27 mouse cellular contexts compared by ENCODE assay signal in genomic region chr19:37317359-37317758, GRCm38 (mm10). TPM values are rescaled to one million over a fixed set of nuclear protein-coding genes. Genes with fewer than 3 reads are reported as not detected.
DNase-seq lines count a peak whose midpoint lies in the region; ATAC-seq and TF ChIP-seq lines count a peak whose summit lies in the region.
"Had no signal": no experiment of that assay in that cellular context is flagged by ENCODE, and none has a peak within 500 bp of the region (broad histone marks: within the 10 kb centered on the region; RNA-seq: fewer than 3 reads in every experiment).

No protein-coding gene starts in this region.

- H3K4me3 ChIP-seq in heart, embryonic 15.5 days = no peak overlapping the region
- H3K4me3 ChIP-seq in lung, postnatal 0 days (ENCODE audit: low read depth, low read length) = no peak overlapping the region
- H3K4me3 ChIP-seq: embryonic facial prominence, embryonic 13.5 days; forebrain, embryonic 10.5 days; forebrain, embryonic 15.5 days; hindbrain, embryonic 13.5 days; liver, embryonic 15.5 days; midbrain, embryonic 12.5 days; myocyte; neural tube, embryonic 12.5 days had no signal

- intact Hi-C loops in heart, postnatal 25 days (cut with DNase I) = no loop called here

- peaks cover 29% of the 10 kb centered on the region for H3K4me1 ChIP-seq in heart, embryonic 15.5 days (replicated peaks)
- H3K4me1 ChIP-seq in lung, postnatal 0 days (ENCODE audit: insufficient read depth, low read depth, low read length) = no peaks in the 10 kb centered on the region
- H3K4me1 ChIP-seq: embryonic facial prominence, embryonic 13.5 days; forebrain, embryonic 10.5 days; forebrain, embryonic 15.5 days; hindbrain, embryonic 13.5 days; liver, embryonic 15.5 days; midbrain, embryonic 12.5 days; neural tube, embryonic 12.5 days had no signal

- TF ChIP-seq EP300 in lung, postnatal 0 days (IDR thresholded peaks at IDR 0.05) = no peak

- H3K9me3 ChIP-seq in heart, embryonic 15.5 days (replicated peaks) = no peaks in the 10 kb centered on the region
- no peaks in the 10 kb centered on the region for H3K9me3 ChIP-seq in lung, postnatal 0 days (ENCODE audit: low read length)
- H3K9me3 ChIP-seq: embryonic facial prominence, embryonic 13.5 days; forebrain, embryonic 10.5 days; forebrain, embryonic 15.5 days; G1E; hindbrain, embryonic 13.5 days; liver, embryonic 15.5 days; midbrain, embryonic 12.5 days; neural tube, embryonic 12.5 days had no signal

- WGBS in heart, embryonic 15.5 days = 79% methylated on average over 4 of the region's 4 CpGs
- 84% methylated on average over 4 of the region's 4 CpGs for WGBS in lung, postnatal 0 days

- no peak for TF ChIP-seq CTCF in lung, postnatal 0 days (IDR thresholded peaks at IDR 0.05)

- ATAC-seq in heart, embryonic 15.5 days (replicated peaks; ENCODE audit: insufficient number of reproducible peaks, insufficient read depth, low FRiP score, low read depth) = no peak
- peak; percentile 59 for ATAC-seq in megakaryocyte progenitor cell, adult 5-6 weeks (replicated peaks; ENCODE audit: poor library complexity)
- ATAC-seq in lung, postnatal 0 days = no peak
- ATAC-seq: forebrain, embryonic 15.5 days; intestine, embryonic 16.5 days had no signal

- H3K27me3 ChIP-seq in heart, embryonic 15.5 days = no peaks in the 10 kb centered on the region
- H3K27me3 ChIP-seq in lung, postnatal 0 days (replicated peaks; ENCODE audit: insufficient read depth, low read length) = no peaks in the 10 kb centered on the region
- H3K27me3 ChIP-seq: CH12.LX; embryonic facial prominence, embryonic 13.5 days; forebrain, embryonic 15.5 days; hindbrain, embryonic 13.5 days; liver, embryonic 15.5 days; midbrain, embryonic 12.5 days; neural tube, embryonic 12.5 days had no signal

- H3K9ac ChIP-seq in heart, embryonic 15.5 days = no peak overlapping the region
- H3K9ac ChIP-seq in lung, postnatal 0 days (replicated peaks; ENCODE audit: low read depth) = no peak overlapping the region
- H3K9ac ChIP-seq: embryonic facial prominence, embryonic 13.5 days; forebrain, embryonic 15.5 days; hindbrain, embryonic 13.5 days; liver, embryonic 15.5 days; lung, embryonic 14.5 days; midbrain, embryonic 12.5 days; neural tube, embryonic 12.5 days had no signal

- H3K27ac ChIP-seq in heart, embryonic 15.5 days = peak overlapping the region; percentile 25; the same call in 1 of the 2 replicates
- H3K27ac ChIP-seq in lung, postnatal 0 days (ENCODE audit: low read length) = no peak overlapping the region
- H3K27ac ChIP-seq: embryonic facial prominence, embryonic 13.5 days; forebrain, embryonic 10.5 days; forebrain, embryonic 15.5 days; hindbrain, embryonic 13.5 days; liver, embryonic 15.5 days; midbrain, embryonic 12.5 days; neural tube, embryonic 12.5 days had no signal

- H3K4me2 ChIP-seq in heart, embryonic 15.5 days = no peak overlapping the region
- no peak overlapping the region for H3K4me2 ChIP-seq in lung, postnatal 0 days (replicated peaks; ENCODE audit: low read depth, low read length)
- H3K4me2 ChIP-seq: embryonic facial prominence, embryonic 13.5 days; forebrain, embryonic 15.5 days; hindbrain, embryonic 13.5 days; liver, embryonic 15.5 days; lung, embryonic 14.5 days; midbrain, embryonic 12.5 days; neural tube, embryonic 12.5 days had no signal

- peak; percentile 93 for DNase-seq in heart, adult 11 months
- DNase-seq in heart, postnatal 25 days (ENCODE audit: low spot score) = no peak
- peak; percentile 8 for DNase-seq in ES-CJ7 (ENCODE audit: low read depth, low spot score)
- DNase-seq in yolk sac, embryonic 10.5 days (ENCODE audit: low spot score) = no peak
- DNase-seq in lung, postnatal 0 days (ENCODE audit: low spot score) = no peak
- DNase-seq: adrenal gland, postnatal 14 days; cerebellum, adult 11 months; cerebellum, adult 9-10 months; gastrocnemius, postnatal 25 days; kidney, adult 9 months; kidney, postnatal 10 days; layer of hippocampus, postnatal 36 days; liver; lung, embryonic 14.5 days had no signal

- peaks cover 6% of the 10 kb centered on the region; the same call in 1 of the 2 replicates for H3K36me3 ChIP-seq in heart, embryonic 15.5 days
- H3K36me3 ChIP-seq in lung, postnatal 0 days (ENCODE audit: insufficient read depth, low read length) = no peaks in the 10 kb centered on the region; the same call in 1 of the 2 replicates

RNA-seq across cellular contexts. Expression of gene Ide, which starts 20.3 kb away (rescaled TPM):
- 10 to 100 TPM; 66.3 to 69.6 TPM for total RNA-seq in heart, postnatal 25 days (2021)
- polyA plus RNA-seq in heart, embryonic 15.5 days (2015; fragmentation: Nextera tagmentation; extraction: Ambion mirVana) = 66.5 and 66.6 TPM in 2 replicates
- total RNA-seq in megakaryocyte progenitor cell, adult 5-6 weeks (2015) = 122 and 144 TPM in 2 replicates
- total RNA-seq in megakaryocyte progenitor cell, adult 5-6 weeks (2017) = 79.5 and 103 TPM in 2 replicates
- 15.6 and 19.7 TPM in 2 replicates for polyA plus RNA-seq in lung, postnatal 0 days (2015; fragmentation: Nextera tagmentation; extraction: Ambion mirVana)

RNA-seq across cellular contexts. Expression of gene Kif11, which starts 58.8 kb away (rescaled TPM):
- under 1 TPM; 0.88 to 0.95 TPM for total RNA-seq in heart, postnatal 25 days (2021)
- 39.6 and 45.4 TPM in 2 replicates for polyA plus RNA-seq in heart, embryonic 15.5 days (2015; fragmentation: Nextera tagmentation; extraction: Ambion mirVana)
- 113 and 116 TPM in 2 replicates for total RNA-seq in megakaryocyte progenitor cell, adult 5-6 weeks (2015)
- total RNA-seq in megakaryocyte progenitor cell, adult 5-6 weeks (2017) = 160 and 187 TPM in 2 replicates
- polyA plus RNA-seq in lung, postnatal 0 days (2015; fragmentation: Nextera tagmentation; extraction: Ambion mirVana) = 2.1 and 3.2 TPM in 2 replicates

Comparison
In these comparisons a context has a peak if more than half of its experiments do, and no peak if none do; other contexts are left out.
1. DNase-seq: peak in heart, adult 11 months (single experiment) and ES-CJ7 (single experiment); none in heart, postnatal 25 days (single experiment), yolk sac, embryonic 10.5 days (single experiment) and lung, postnatal 0 days (single experiment).
2. RNA of gene Kif11, which starts 58.8 kb away (total RNA-seq): 113 to 187 TPM in megakaryocyte progenitor cell, adult 5-6 weeks; 0.88 to 0.95 TPM in heart, postnatal 25 days; every median in the first group is over 10 times any median in the second.